Mouse (Mus musculus) stomach, postnatal 0 days (tissue): ENCODE data around the gene Phb. TPM values are rescaled to one million over a fixed set of nuclear protein-coding genes. Genes with fewer than 3 reads are reported as not detected.

Source experiments
- ATAC-seq: fragments of 200-750 bp; cut with Nextera tagmentation; 2 replicates; pipeline ENCODE4 v1.8.0; 2017; ENCODE audit not compliant: low FRiP score, low TSS enrichment
- DNase-seq: peaks from one replicate; pipeline ENCODE4 v3.0.0-alpha.2; 2016; ENCODE audit warnings: low spot score
- H3K27ac ChIP-seq: fragments of 300-500 bp; sonication (generic); replicated peaks from 2 replicates; pipeline ENCODE4 v1.5.1; 2014; ENCODE audit warnings: mild to moderate bottlenecking, control low read depth
- H3K27me3 ChIP-seq: fragments of 300-500 bp; sonication (generic); 2 replicates; pipeline ENCODE4 v1.6.1; 2014; ENCODE audit warnings: low read length; ENCODE audit not compliant: control insufficient read depth, insufficient read depth
- H3K36me3 ChIP-seq: fragments of 300-500 bp; sonication (generic); 2 replicates; pipeline ENCODE4 v1.6.1; 2014; ENCODE audit warnings: low read length, mixed read lengths; ENCODE audit not compliant: control insufficient read depth, insufficient read depth
- H3K4me1 ChIP-seq: fragments of 300-500 bp; sonication (generic); replicated peaks from 2 replicates; pipeline ENCODE4 v1.6.1; 2014; ENCODE audit warnings: antibody characterized with exemption; ENCODE audit not compliant: control insufficient read depth, insufficient read depth
- H3K4me2 ChIP-seq: fragments of 300-500 bp; sonication (generic); replicated peaks from 2 replicates; pipeline ENCODE4 v1.6.1; 2014; ENCODE audit warnings: low read depth, mild to moderate bottlenecking, control low read depth, moderate library complexity
- H3K4me3 ChIP-seq: fragments of 300-500 bp; sonication (generic); 2 replicates; pipeline ENCODE4 v1.5.1; 2014; ENCODE audit warnings: low read depth, low read length, control low read depth
- H3K9ac ChIP-seq: fragments of 300-500 bp; sonication (generic); 2 replicates; pipeline ENCODE4 v1.6.1; 2014; ENCODE audit warnings: mild to moderate bottlenecking, low read length, control low read depth, mixed read lengths
- H3K9me3 ChIP-seq: fragments of 300-500 bp; sonication (generic); 2 replicates; pipeline ENCODE4 v1.6.1; 2016; ENCODE audit warnings: low read length; ENCODE audit not compliant: control insufficient read depth
- CTCF ChIP-seq: IDR thresholded peaks from 2 replicates; pipeline ENCODE4 v1.5.1; 2016; ENCODE audit warnings: antibody characterized with exemption, low read depth, mild to moderate bottlenecking, moderate library complexity
- EP300 ChIP-seq: optimal IDR thresholded peaks from 2 replicates; pipeline ENCODE3; 2016; ENCODE audit warnings: antibody characterized with exemption
- WGBS: fragments of 180-500 bp; shearing (Covaris S2); extraction: QIAGEN DNeasy Blood & Tissue Kit; methylation state at CpG from one replicate; pipeline ENCODE4 v1.1.7; 2014; 5-methylcytosine and 5-hydroxymethylcytosine counted together
- polyA plus RNA-seq: library from polyadenylated mRNA; unstranded; fragments of >200 nt; fragmentation: Nextera tagmentation; extraction: Ambion mirVana; gene quantifications from 2 replicates; pipeline ENCODE4 v1.2.1, GENCODE M21; 2015

Gene Phb
- polyA plus RNA-seq, result 190 and 202 TPM in 2 replicates

- TF ChIP-seq EP300 (no peak), CTCF (peak; percentile 37; the same call in 1 of the 2 replicates)
- Histone ChIP-seq H3K27ac (peak within 1 kb of the TSS; percentile 83), H3K9ac (peak within 1 kb of the TSS; percentile 65), H3K36me3 (peaks cover 11% of the 10 kb centered on the region), H3K27me3 (no peaks in the 10 kb centered on the region), H3K4me2 (peak within 1 kb of the TSS; percentile 75), H3K4me1 (peaks cover 2% of the 10 kb centered on the region; the same call in 1 of the 2 replicates), H3K4me3 (peak within 1 kb of the TSS; percentile 69), H3K9me3 (no peaks in the 10 kb centered on the region)
- ATAC-seq (peak; percentile 97), DNase-seq (peak; percentile 97)
- 1% methylated on average over 25 of the region's 25 CpGs for WGBS
Measured at GRCm38 (mm10) chr11:95666529-95667149, at the start of gene Phb. Gene Phb, plus strand, starts transcription at chr11:95666957.

DNA sequence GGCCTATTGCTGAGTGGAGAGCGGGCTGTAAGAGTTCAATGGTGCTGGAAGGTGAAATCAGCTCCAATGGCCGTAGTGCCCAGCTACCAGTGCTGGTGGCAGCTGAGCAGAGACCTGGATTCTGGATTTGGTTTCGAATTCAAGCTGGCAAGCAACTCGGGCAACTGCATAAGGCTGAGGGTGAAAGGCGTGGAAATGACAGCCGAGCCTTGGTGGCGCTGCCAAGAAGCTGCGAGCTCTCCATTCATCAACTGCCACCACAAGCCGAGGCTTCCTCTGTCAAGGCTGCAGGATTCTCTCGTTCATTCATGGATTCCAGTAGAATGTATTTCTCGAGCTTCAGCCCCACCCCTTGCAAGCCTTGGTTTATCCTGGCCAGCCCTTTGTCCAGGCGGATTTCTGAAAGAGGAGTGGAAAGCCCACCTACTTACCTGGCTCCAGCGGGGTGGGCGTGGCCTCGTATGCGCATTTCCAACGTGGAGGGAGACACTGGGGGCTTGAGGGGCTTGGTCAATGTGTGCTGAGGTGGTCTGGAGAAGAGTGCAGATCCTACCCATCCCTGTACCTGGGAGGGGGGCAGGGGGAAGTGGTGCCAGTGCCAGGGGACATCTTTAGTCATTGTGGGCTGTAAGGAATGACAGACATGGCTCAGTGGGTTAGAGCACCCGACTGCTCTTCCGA is 48.8 kb upstream of the Phb start:
- no peaks in the 10 kb centered on the region for H3K36me3 ChIP-seq
- ATAC-seq (no peak), DNase-seq (no peak)
- WGBS, result 43% methylated on average over 19 of the region's 19 CpGs
- peak overlapping the region; percentile 25 for H3K4me2 ChIP-seq
- no peaks in the 10 kb centered on the region for H3K4me1 ChIP-seq
- no peak overlapping the region for H3K9ac ChIP-seq
- H3K9me3 ChIP-seq, result no peaks in the 10 kb centered on the region
- no peaks in the 10 kb centered on the region for H3K27me3 ChIP-seq
- no peak for TF ChIP-seq EP300
- no peak for TF ChIP-seq CTCF
- no peak overlapping the region for H3K27ac ChIP-seq
- H3K4me3 ChIP-seq, result no peak overlapping the region

DNA sequence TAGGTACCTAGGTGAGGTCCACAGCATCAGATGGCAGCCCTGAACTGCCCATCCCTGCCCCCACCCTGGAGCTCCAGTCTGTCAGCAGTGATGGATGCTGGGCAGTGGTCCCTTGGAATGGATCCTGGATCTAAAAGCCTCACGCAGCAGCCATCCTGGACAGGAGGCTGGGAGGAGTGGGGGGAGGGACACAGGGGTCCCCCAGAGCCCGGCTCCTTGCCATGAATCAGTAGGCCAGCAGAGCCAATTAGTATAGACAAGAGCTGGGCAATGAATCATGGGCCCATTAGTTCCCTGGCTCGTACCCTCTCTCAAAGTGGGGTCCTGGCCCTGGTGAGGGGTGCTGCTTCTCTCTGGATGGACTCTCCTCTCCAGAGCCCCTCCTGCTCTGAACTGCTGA is 47.7 kb upstream of the Phb start:
- H3K9me3 ChIP-seq, result no peaks in the 10 kb centered on the region
- no peaks in the 10 kb centered on the region for H3K36me3 ChIP-seq
- no peak overlapping the region for H3K4me3 ChIP-seq
- no peak overlapping the region for H3K9ac ChIP-seq
- H3K27ac ChIP-seq, result no peak overlapping the region
- TF ChIP-seq CTCF, result no peak
- TF ChIP-seq EP300, result no peak
- no peak overlapping the region for H3K4me2 ChIP-seq
- 63% methylated on average over 3 of the region's 3 CpGs for WGBS
- no peak for DNase-seq
- ATAC-seq, result no peak
- no peaks in the 10 kb centered on the region for H3K4me1 ChIP-seq
- no peaks in the 10 kb centered on the region for H3K27me3 ChIP-seq

GRCm38 (mm10) chr11:95619886-95620444 is 46.8 kb upstream of the Phb start:
- DNase-seq, result no peak
- WGBS, result 93% methylated on average over 5 of the region's 5 CpGs

DNA sequence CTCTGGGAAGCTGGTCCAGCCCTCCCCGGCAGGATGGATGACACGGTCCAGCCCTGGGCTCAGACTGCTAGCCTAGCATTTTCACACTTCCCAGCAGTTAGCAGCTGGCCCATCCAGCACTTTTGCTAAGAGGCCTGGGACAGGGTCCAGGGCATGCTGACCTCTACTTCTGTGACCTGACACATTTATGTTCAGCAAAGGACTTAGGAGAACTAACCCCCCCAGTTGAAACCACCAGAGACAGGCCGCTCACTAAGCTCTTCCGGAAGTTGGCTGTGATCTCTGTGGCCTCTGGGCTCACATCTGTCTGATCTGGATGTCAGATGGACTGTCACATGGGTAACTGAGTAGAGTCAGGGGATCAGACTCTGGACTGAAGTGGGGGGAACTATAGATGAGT is 45.7 kb upstream of the Phb start:
- no peaks in the 10 kb centered on the region for H3K4me1 ChIP-seq
- DNase-seq (no peak), ATAC-seq (no peak)
- no peak overlapping the region for H3K9ac ChIP-seq
- H3K4me2 ChIP-seq, result no peak overlapping the region
- no peak overlapping the region for H3K4me3 ChIP-seq
- TF ChIP-seq EP300, result no peak
- no peak for TF ChIP-seq CTCF
- no peaks in the 10 kb centered on the region for H3K36me3 ChIP-seq
- H3K27me3 ChIP-seq, result no peaks in the 10 kb centered on the region
- H3K27ac ChIP-seq, result no peak overlapping the region
- H3K9me3 ChIP-seq, result no peaks in the 10 kb centered on the region
- 41% methylated on average over 4 of the region's 4 CpGs for WGBS

More at GRCm38 (mm10) chr11:95619886-95620444, 46.8 kb upstream of the Phb start:
- Histone ChIP-seq H3K9ac (no peak overlapping the region), H3K4me3 (no peak overlapping the region), H3K27me3 (no peaks in the 10 kb centered on the region), H3K4me1 (no peaks in the 10 kb centered on the region), H3K4me2 (no peak overlapping the region), H3K27ac (no peak overlapping the region), H3K36me3 (no peaks in the 10 kb centered on the region), H3K9me3 (no peaks in the 10 kb centered on the region)
- TF ChIP-seq EP300 (no peak), CTCF (no peak)
- no peak for ATAC-seq

GRCm38 (mm10) chr11:95621541-95622130 is 45.1 kb upstream of the Phb start:
- H3K27ac ChIP-seq, result no peak overlapping the region
- ATAC-seq, result no peak
- WGBS, result 40% methylated on average over 9 of the region's 9 CpGs

More at GRCm38 (mm10) chr11:95621541-95622130, 45.1 kb upstream of the Phb start:
- TF ChIP-seq EP300 (no peak), CTCF (no peak)
- H3K36me3 ChIP-seq, result no peaks in the 10 kb centered on the region
- H3K4me2 ChIP-seq, result no peak overlapping the region
- H3K4me3 ChIP-seq, result no peak overlapping the region
- H3K9ac ChIP-seq, result no peak overlapping the region
- no peak for DNase-seq
- no peaks in the 10 kb centered on the region for H3K4me1 ChIP-seq
- H3K27me3 ChIP-seq, result no peaks in the 10 kb centered on the region
- H3K9me3 ChIP-seq, result no peaks in the 10 kb centered on the region
